Mouse (Mus musculus): Measurements from ENCODE around the gene Slc25a19. TPM values are rescaled to one million over a fixed set of nuclear protein-coding genes. Genes with fewer than 3 reads are reported as not detected.
"Not testable (repeated sequence)": the region's sequence is repeated elsewhere in the genome, so short reads cannot be mapped to it uniquely, and the experiment has no call there.

The Slc25a19 gene
- 10 to 100 TPM; 44.4 to 46.8 TPM for total RNA-seq (2021)
- long read RNA-seq, experiment 1, transcript Slc25a19-201 (7 exons, 2,307 nt), result major isoform, 45 of 65 reads
- long read RNA-seq, experiment 1, partial matches to known transcripts, result 8 of 65 reads
- long read RNA-seq, experiment 1, other reads (novel, unspliced or antisense), result 12 of 65 reads
- long read RNA-seq, experiment 2, transcript Slc25a19-201 (7 exons, 2,307 nt), result major isoform, 55 of 86 reads
- long read RNA-seq, experiment 2, partial matches to known transcripts, result 8 of 86 reads
- long read RNA-seq, experiment 2, other reads (novel, unspliced or antisense), result 23 of 86 reads

DNA sequence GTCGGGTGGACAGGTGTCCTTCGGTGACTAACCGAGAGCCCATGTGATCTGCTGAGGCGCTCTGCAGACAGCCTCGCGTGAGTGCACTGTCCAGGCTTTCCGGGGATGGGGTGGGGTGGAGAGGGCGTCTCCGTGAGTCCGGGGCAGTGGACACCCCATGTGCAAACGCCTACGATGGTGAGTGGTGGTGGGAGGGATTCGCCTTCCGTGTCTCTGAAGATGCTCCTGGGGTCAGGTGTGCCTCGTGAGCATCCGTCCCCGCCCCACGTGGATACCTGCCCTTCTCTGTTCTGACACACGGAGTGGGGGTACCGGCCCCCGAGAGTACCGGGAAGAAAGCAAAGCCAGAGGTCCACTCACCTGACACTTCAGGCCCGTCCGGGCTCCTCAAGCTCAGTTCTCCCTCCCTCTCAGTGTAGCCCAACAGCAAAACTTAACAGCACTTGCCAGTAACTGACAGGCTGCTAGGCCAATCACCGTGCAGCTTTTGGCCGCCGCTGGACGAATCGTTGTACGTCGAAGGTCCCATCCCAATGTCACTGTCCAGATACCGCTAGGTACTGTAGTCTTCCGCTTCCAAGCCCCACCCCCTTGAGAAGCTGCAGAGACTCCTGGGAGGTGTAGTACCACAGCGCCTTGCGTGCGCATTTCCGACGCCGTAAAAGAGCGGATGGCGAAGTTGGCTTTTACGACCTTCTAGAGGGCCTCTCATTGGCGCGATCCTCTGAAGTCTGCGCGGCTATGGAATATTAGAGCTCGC is at the start of gene Slc25a19:
Slc25a19 (minus strand) TSS at position 591 of the 760 bp plus-strand sequence.
- DNase-seq, result peak; percentile 97 to 99
- intact Hi-C loops (cut with DNase I), result no loop called here

DNA sequence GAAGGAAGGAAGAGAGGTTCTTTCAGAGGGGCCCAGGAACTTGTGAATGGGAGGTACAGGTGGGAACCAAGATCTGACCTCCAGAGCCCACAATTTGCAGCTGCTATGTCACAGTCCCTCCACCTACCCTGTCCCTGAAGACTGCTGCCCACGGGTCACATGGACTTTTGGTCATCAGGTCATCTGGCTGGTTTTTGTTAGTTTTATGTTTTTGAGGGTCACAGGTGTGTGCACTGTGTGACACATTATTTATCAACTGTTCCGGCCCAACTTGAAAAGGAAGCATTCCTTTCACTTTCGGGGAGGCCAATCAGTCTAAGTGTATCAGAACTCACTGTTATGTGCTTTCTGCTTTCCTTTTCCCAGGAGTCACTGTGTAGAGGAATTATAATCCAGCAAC is 49.4 kb upstream of the Slc25a19 start:
- intact Hi-C loops (cut with DNase I), result no loop called here

GRCm38 (mm10) chr11:115676738-115677137 is 48.6 kb upstream of the Slc25a19 start:
- intact Hi-C loops (cut with DNase I), result no loop called here
- no peak for DNase-seq

More for the DNA sequence above, 49.4 kb upstream of the Slc25a19 start:
- DNase-seq, result no peak

DNA sequence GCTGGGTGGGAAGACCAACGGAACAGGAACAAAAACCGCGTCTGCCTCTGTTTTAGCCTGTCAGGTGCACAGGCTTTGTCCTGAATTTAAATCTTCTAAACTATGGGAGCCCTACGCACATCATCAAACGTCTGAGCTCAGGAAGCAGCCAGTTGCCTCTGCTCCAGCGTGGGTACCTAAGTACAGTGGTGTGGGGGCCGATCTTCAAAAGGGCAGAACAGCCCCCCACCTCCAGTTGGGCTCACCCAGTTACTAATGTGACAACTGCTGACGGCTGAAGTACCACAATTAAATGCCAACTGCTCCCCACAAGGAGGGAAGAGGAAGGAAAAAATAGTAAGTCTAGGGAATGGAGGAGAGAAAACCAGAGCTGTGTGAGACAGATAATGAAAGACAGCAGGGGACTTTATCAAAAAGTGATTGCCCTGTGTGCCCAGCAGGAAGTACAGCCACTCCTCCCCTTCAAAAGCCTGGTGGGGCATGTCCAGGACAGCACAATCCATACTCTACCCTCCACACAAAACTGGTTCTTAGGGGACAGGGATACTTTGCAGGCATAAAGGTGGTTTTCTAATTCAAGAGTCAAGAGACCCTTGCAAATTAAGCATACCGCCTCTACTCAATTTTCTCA is 46.3 kb upstream of the Slc25a19 start:
- DNase-seq, result no peak
- intact Hi-C loops (cut with DNase I), result no loop called here

- DNase-seq, result no peak
- intact Hi-C loops (cut with DNase I), result no loop called here
These were observed 45.6 kb upstream of the Slc25a19 start for GRCm38 (mm10) chr11:115673471-115674234.

DNA sequence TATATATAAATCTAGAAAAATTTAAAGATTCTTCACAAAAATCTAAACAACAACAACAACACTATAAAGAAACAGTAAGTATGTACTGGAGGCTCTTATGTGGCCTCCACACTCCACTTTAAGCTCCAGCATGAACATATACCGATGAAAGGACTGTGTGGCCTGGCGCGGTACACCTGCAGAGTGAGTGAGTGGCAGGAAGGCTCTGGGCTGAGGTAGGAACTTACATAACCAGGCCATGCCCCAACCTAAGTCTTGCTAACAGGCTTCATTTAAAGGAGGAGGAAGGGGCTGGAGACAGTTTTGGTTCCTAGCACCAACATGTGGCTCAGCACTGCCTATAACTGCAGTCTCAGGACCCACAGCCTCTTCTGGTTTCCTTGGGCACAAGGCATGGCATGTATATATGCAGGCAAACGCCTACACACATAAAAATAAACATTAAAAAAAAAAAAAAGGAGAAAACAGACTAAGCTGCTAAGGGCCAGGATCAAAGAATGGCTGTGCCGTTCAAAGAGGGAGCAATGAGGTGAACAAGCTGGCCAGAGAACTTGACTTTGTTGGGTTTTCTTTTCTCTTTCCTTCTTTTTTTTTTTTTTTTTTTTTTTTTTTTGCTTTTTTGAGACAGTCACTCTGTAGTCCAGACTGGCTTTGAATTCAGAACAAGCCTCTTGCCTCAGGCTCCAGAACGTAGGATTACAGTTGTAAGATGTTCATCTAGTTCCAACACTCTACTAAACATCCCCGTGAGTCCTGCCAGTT is 44.3 kb upstream of the Slc25a19 start:
- intact Hi-C loops (cut with DNase I), result no loop called here
- DNase-seq, result no peak

GRCm38 (mm10) chr11:115670451-115671050 is 42.5 kb upstream of the Slc25a19 start:
- DNase-seq, result no peak
- intact Hi-C loops (cut with DNase I), result no loop called here

GRCm38 (mm10) chr11:115663676-115664335 is 35.7 kb upstream of the Slc25a19 start:
- DNase-seq, result no peak
- intact Hi-C loops (cut with DNase I), result no loop called here

DNA sequence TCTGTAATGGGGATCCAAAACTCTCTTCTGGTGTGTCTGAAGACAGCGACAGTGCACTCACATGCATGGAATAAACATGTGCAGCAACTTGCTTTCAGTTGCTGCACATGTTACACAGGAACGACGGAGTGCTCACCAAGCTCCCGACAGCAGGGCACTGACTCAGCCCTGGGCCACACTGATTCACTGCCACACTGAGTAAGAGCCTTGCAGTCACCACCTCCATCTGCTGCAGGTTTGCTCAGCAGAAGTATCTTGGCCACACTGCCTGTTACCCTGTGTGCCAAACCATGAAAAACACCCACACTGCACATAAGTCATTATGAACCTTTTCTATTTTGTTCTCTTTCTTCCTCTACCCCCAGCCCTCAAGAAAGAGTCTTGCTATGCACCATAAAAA is 32.3 kb upstream of the Slc25a19 start:
- intact Hi-C loops (cut with DNase I), result no loop called here
- no peak for DNase-seq

GRCm38 (mm10) chr11:115658521-115658920 is 30.4 kb upstream of the Slc25a19 start:
- DNase-seq, result no peak
- intact Hi-C loops (cut with DNase I), result no loop called here

DNA sequence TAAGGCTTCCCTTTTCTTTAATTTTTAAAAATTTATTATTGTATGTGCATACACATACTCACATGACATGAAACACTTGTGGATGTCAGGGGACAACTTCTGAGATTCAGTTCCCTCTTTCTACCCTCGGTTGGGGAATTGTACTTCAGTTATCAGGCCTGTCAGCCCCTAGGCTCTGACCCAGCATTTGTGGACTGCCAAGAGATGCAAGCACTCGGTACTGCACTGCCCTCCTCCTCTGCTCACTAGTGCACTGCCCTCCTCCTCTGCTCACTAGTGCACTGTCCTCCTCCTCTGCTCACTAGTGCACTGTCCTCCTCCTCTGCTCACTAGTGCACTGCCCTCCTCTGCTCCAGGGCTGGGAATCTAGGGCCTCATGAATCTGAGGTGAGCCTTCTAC is 26.0 kb upstream of the Slc25a19 start:
- intact Hi-C loops (cut with DNase I), result no loop called here
- no peak for DNase-seq

GRCm38 (mm10) chr11:115653194-115653593 is 25.1 kb upstream of the Slc25a19 start:
- DNase-seq, result no peak
- intact Hi-C loops (cut with DNase I), result no loop called here

DNA sequence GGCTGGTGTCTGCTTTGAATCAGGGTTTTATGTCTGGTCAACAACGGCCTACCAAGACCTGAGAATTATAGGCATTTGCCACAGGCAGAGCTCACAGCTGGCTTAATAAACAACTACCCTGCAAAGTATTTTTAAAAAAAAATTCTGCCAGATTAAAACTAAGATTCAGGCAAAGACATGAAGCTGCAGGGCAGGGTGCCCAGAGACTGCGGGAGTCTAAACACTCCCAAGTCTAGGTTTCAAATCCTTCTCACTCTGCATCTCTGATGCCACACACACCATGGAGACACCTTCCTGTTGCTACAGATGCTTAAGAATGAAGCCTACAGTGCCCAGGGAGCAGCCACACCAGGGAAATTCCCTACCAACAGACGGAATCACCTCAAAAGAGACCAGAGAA is 23.6 kb upstream of the Slc25a19 start:
- intact Hi-C loops (cut with DNase I), result no loop called here
- DNase-seq, result no peak

DNA sequence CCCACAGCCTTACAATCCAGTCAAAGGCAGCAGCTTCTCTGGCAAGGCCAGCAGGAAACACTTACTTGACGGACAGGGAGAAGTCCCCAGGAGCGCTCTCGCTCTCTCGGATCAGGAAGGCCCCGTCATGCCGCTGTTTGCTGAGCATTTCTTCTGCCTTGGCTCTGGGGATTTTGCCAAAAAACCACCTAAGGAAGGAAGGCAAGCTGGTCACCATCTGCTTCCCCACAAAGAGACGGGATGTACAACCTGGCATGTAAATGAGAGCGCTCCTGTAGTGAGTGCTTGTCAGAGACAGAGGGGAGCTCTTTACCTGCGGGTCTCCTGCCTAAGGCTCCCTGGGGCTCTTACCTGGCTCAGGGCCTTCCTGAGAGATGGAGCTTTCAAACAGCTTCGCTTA is 21.6 kb upstream of the Slc25a19 start:
- intact Hi-C loops (cut with DNase I), result loop anchor here (5.0 kb wide), 1 partner anchor 163 kb away; the partner anchor contains the start of genes Caskin2 and Tsen54
- no peak for DNase-seq

GRCm38 (mm10) chr11:115647459-115647858 is 19.4 kb upstream of the Slc25a19 start:
- intact Hi-C loops (cut with DNase I), result loop anchor here (1.0 to 5.0 kb wide), 2 partner anchors 67 to 165 kb away; partner anchors contain the start of genes Caskin2 and Tsen54
- peak in 1 of 2 experiments; percentile 35 for DNase-seq

DNA sequence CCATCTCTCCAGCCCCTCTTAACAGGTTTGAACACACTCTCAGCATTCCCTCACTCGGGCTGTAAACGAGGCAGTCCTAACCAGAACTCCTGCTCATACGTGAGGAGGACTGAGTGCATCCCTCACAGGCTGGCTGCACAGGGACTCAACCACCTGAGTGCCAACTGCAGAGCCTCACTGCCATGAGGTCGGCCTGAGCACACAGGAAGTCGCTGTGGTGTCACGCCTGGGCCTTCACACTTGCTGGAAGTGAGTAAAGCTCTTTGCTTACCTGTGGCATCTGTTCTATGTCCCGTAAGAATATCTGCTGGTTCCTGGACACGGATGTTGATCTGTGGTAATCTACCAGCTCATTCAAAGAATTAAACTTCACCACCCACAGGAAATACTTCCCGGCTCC is 18.3 kb upstream of the Slc25a19 start:
- DNase-seq, result no peak
- intact Hi-C loops (cut with DNase I), result loop anchor here (5.0 kb wide), 1 partner anchor 166 kb away; the partner anchor contains the start of genes Caskin2 and Tsen54

- intact Hi-C loops (cut with DNase I), result loop anchor here (5.0 kb wide), 1 partner anchor 167 kb away; the partner anchor contains the start of genes Caskin2 and Tsen54
- not testable (repeated sequence) for DNase-seq
These were observed 17.4 kb upstream of the Slc25a19 start for GRCm38 (mm10) chr11:115645498-115645897.

DNA sequence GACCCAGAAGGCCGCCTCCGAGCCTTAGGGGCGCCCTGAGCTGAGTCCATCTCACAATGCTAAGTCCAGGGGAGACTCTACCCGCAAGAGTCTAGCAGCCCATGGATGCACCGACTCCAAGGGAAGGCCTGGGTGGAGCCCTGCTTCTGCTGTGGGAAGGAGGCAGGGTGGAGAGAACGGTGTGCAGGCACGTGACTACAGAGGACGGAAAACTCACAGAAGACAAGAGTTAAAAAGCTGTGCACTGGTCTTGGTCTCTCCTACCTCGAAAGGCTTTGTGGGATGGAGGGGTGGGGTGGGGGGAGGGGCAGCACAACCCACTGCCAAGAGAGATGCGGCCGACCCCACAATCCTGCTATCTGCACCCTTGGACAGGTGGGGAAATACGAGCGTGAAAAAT is 16.2 kb upstream of the Slc25a19 start:
- intact Hi-C loops (cut with DNase I), result no loop called here
- no peak for DNase-seq

DNA sequence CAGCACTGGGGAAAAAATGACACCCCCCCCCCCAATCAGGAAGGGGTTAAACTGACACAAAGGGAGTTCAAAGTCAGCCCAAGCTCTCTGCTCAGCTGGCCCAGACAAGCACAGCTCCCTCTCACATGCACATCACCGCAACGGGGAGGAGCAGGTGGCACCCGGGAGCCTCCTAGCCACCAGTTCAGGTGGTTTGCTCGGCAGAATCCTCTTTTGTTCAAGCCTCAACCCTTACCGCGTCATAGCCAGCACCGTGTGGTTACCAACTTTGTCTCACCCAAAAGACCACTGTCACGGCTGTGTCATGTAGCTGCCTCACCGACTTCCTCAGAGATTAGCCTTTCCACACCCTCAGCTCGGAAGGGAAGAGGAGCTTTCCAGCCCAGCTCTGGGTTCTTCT is 15.2 kb upstream of the Slc25a19 start:
- no peak for DNase-seq
- intact Hi-C loops (cut with DNase I), result no loop called here
